Mouse (Mus musculus): ENCODE measurements at regions not wholly inside any gene's neighbourhood (a gene's known extent, or its start where the extent isn't known, plus 50 kb on each side); places are given as distances from the start of the nearest gene placed in this dataset.

- DNase-seq, result no peak
Measured at GRCm38 (mm10) chr3:34219741-34220310, 138.7 kb upstream of the Dnajc19 start.

GRCm38 (mm10) chr3:34219096-34219495 lies 138.0 kb upstream of the Dnajc19 start:
- no peak for DNase-seq

- DNase-seq, result no peak
Measured at GRCm38 (mm10) chr3:34217911-34218310, 136.8 kb upstream of the Dnajc19 start.

GRCm38 (mm10) chr3:34214233-34214632 lies 133.1 kb upstream of the Dnajc19 start:
- DNase-seq, result no peak

GRCm38 (mm10) chr3:34206454-34206853 lies 125.3 kb upstream of the Dnajc19 start:
- DNase-seq, result no peak

- DNase-seq, result no peak
Measured at GRCm38 (mm10) chr3:34198228-34198627, 117.1 kb upstream of the Dnajc19 start.

- DNase-seq, result no peak
Measured at GRCm38 (mm10) chr3:34197163-34197455, 116.0 kb upstream of the Dnajc19 start.

GRCm38 (mm10) chr3:34196451-34197162 lies 115.5 kb upstream of the Dnajc19 start:
- DNase-seq, result no peak

GRCm38 (mm10) chr3:34195729-34196450 lies 114.8 kb upstream of the Dnajc19 start:
- no peak for DNase-seq

GRCm38 (mm10) chr3:34173416-34174097 lies 92.4 kb upstream of the Dnajc19 start:
- DNase-seq, result no peak

- DNase-seq, result no peak
Measured at GRCm38 (mm10) chr3:34172899-34173298, 91.8 kb upstream of the Dnajc19 start.

GRCm38 (mm10) chr3:34171893-34172292 lies 90.8 kb upstream of the Dnajc19 start:
- DNase-seq, result no peak

- no peak for DNase-seq
Measured at GRCm38 (mm10) chr3:34168087-34168486, 87.0 kb upstream of the Dnajc19 start.

GRCm38 (mm10) chr3:34150036-34150435 lies 68.9 kb upstream of the Dnajc19 start:
- DNase-seq, result no peak

GRCm38 (mm10) chr3:34143652-34144051 lies 62.5 kb upstream of the Dnajc19 start:
- DNase-seq, result no peak

GRCm38 (mm10) chr3:34139227-34139626 lies 58.1 kb upstream of the Dnajc19 start:
- no peak for DNase-seq

- DNase-seq, result no peak
Measured at GRCm38 (mm10) chr3:34137984-34138383, 56.9 kb upstream of the Dnajc19 start.

- DNase-seq, result no peak
Measured at GRCm38 (mm10) chr3:34136385-34136784, 55.3 kb upstream of the Dnajc19 start.

Data from lung, postnatal 14 days (tissue).